Mouse (Mus musculus) MEL (cell line): ENCODE results near the gene Lyrm1. TPM values are rescaled to one million over a fixed set of nuclear protein-coding genes. Genes with fewer than 3 reads are reported as not detected.
A peak's percentile ranks its signal among the peaks of the same experiment; 100 is the strongest.

Source experiments
- DNase-seq: peaks from one replicate; pipeline ENCODE4 v3.0.0; 2011; ENCODE audit warnings: low read depth, low spot score
- H3K27ac ChIP-seq: 2 replicates; pipeline ENCODE4 v1.5.1; 2012; ENCODE audit warnings: low read depth, mild to moderate bottlenecking, control low read depth, low read length, moderate library complexity; ENCODE audit not compliant: control insufficient read depth
- H3K27me3 ChIP-seq, 2 experiments: fragments of 150-350 bp in 1 of 2; sonication (generic) in 1 of 2; 2 replicates each; pipeline ENCODE4 v1.6.1; 2012; ENCODE audit warnings: low read length in 2 of 2, mild to moderate bottlenecking in 2 of 2, improper control_type of control experiment in 1 of 2, moderate library complexity in 1 of 2; ENCODE audit not compliant: insufficient read depth in 2 of 2, control insufficient read depth in 1 of 2
- H3K36me3 ChIP-seq, 2 experiments: 2 replicates each; pipeline ENCODE4 v1.6.1; 2012 to 2014; ENCODE audit warnings: low read length in 2 of 2, improper control_type of control experiment in 1 of 2, inconsistent platforms in 1 of 2, mild to moderate bottlenecking in 1 of 2; ENCODE audit not compliant: insufficient read depth in 2 of 2, control insufficient read depth in 1 of 2
- H3K4me1 ChIP-seq, 2 experiments: fragments of 150-350 bp in 1 of 2; sonication (generic) in 1 of 2; 2 replicates each; pipeline ENCODE4 v1.6.1; 2012; ENCODE audit warnings: low read length in 2 of 2, improper control_type of control experiment in 1 of 2, mild to moderate bottlenecking in 1 of 2; ENCODE audit not compliant: insufficient read depth in 2 of 2, control insufficient read depth in 1 of 2
- H3K4me3 ChIP-seq, 2 experiments: fragments of 150-350 bp in 1 of 2; sonication (generic) in 1 of 2; 2 replicates each; pipeline ENCODE4 v1.5.1; 2012; ENCODE audit warnings: low read depth in 2 of 2, low read length in 2 of 2, mild to moderate bottlenecking in 2 of 2, moderate library complexity in 2 of 2, control low read depth in 1 of 2, improper control_type of control experiment in 1 of 2; ENCODE audit not compliant: control insufficient read depth in 1 of 2, insufficient read depth in 1 of 2
- H3K79me2 ChIP-seq: 2 replicates; pipeline ENCODE4 v1.6.1; 2012; ENCODE audit warnings: mild to moderate bottlenecking, low read length, moderate library complexity; ENCODE audit not compliant: control insufficient read depth, poor library complexity, insufficient read depth
- H3K9ac ChIP-seq: 2 replicates; pipeline ENCODE4 v1.6.1; 2012; ENCODE audit warnings: low read depth, mild to moderate bottlenecking, control low read depth, low read length, moderate library complexity; ENCODE audit not compliant: control insufficient read depth, poor library complexity, severe bottlenecking
- H3K9me3 ChIP-seq: fragments of 150-350 bp; sonication (generic); replicated peaks from 2 replicates; pipeline ENCODE4 v1.6.1; 2012; ENCODE audit warnings: mild to moderate bottlenecking, low read length, improper control_type of control experiment, moderate library complexity; ENCODE audit not compliant: insufficient read depth
- CHD1 ChIP-seq: IDR thresholded peaks from 2 replicates; pipeline ENCODE4 v1.6.1; 2012; ENCODE audit warnings: low read depth, mild to moderate bottlenecking, inconsistent platforms, low read length, improper control_type of control experiment
- CTCF ChIP-seq, 3 experiments: IDR thresholded peaks in 2 of 3; conservative IDR thresholded peaks in 1 of 3; 2 replicates each; pipeline ENCODE4 v1.5.1; 2011 to 2012; ENCODE audit warnings: low read length in 3 of 3, low read depth in 2 of 3, mild to moderate bottlenecking in 2 of 3, improper control_type of control experiment in 1 of 3, inconsistent platforms in 1 of 3, mixed read lengths in 1 of 3, moderate library complexity in 1 of 3; ENCODE audit not compliant: control insufficient read depth in 1 of 3, insufficient read depth in 1 of 3, poor library complexity in 1 of 3, severe bottlenecking in 1 of 3
- GATA1 ChIP-seq: IDR thresholded peaks from 2 replicates; pipeline ENCODE4 v1.6.1; 2011; ENCODE audit warnings: low read depth, low read length, improper control_type of control experiment
- KAT2A ChIP-seq: conservative IDR thresholded peaks from 2 replicates; pipeline ENCODE4 v1.6.1; 2012; ENCODE audit warnings: low read depth, low read length, improper control_type of control experiment, inconsistent platforms
- MAFK ChIP-seq: IDR thresholded peaks from 2 replicates; pipeline ENCODE4 v1.6.1; 2011; ENCODE audit warnings: low read depth, mild to moderate bottlenecking, low read length, improper control_type of control experiment, borderline replicate concordance
- MYB ChIP-seq: IDR thresholded peaks from 2 replicates; pipeline ENCODE4 v1.6.1; 2011; ENCODE audit warnings: mild to moderate bottlenecking, low read depth, low read length, improper control_type of control experiment
- NELFE ChIP-seq: IDR thresholded peaks from 2 replicates; pipeline ENCODE4 v1.6.1; 2011; ENCODE audit warnings: low read depth, low read length, improper control_type of control experiment
- NRF1 ChIP-seq: IDR thresholded peaks from 2 replicates; pipeline ENCODE4 v1.6.1; 2014; ENCODE audit warnings: low read depth, mild to moderate bottlenecking, inconsistent platforms, low read length, improper control_type of control experiment, moderate library complexity; ENCODE audit not compliant: poor library complexity, insufficient read depth, severe bottlenecking
- POLR2A ChIP-seq, 2 experiments: IDR thresholded peaks; 2 replicates each; pipeline ENCODE4 v1.6.1; 2011 to 2012; ENCODE audit warnings: low read length in 2 of 2, mild to moderate bottlenecking in 2 of 2, control low read depth in 1 of 2, improper control_type of control experiment in 1 of 2, low read depth in 1 of 2, moderate library complexity in 1 of 2; ENCODE audit not compliant: control insufficient read depth in 1 of 2, insufficient read depth in 1 of 2, poor library complexity in 1 of 2
- POLR2AphosphoS2 ChIP-seq: IDR thresholded peaks from 2 replicates; pipeline ENCODE4 v1.6.1; 2011; ENCODE audit warnings: low read length, improper control_type of control experiment
- POLR2AphosphoS5 ChIP-seq: IDR thresholded peaks from 2 replicates; pipeline ENCODE4 v1.6.1; 2012; ENCODE audit warnings: low read depth, borderline replicate concordance, mild to moderate bottlenecking, inconsistent platforms, low read length, moderate library complexity, mixed read lengths
- RAD21 ChIP-seq: IDR thresholded peaks from 2 replicates; pipeline ENCODE4 v1.6.1; 2011; ENCODE audit warnings: mild to moderate bottlenecking, low read depth, low read length, improper control_type of control experiment
- RCOR1 ChIP-seq: IDR thresholded peaks from 2 replicates; pipeline ENCODE4 v1.6.1; 2012; ENCODE audit warnings: low read depth, mild to moderate bottlenecking, inconsistent platforms, low read length, improper control_type of control experiment
- TAL1 ChIP-seq: IDR thresholded peaks from 2 replicates; pipeline ENCODE4 v1.6.1; 2012; ENCODE audit warnings: mild to moderate bottlenecking, inconsistent platforms, low read length, moderate library complexity, mixed read lengths
- TBP ChIP-seq: IDR thresholded peaks from 2 replicates; pipeline ENCODE4 v1.8.0; 2011; ENCODE audit warnings: low read depth, low read length, improper control_type of control experiment
- UBTF ChIP-seq: IDR thresholded peaks from 2 replicates; pipeline ENCODE4 v1.6.1; 2012; ENCODE audit warnings: low read depth, mild to moderate bottlenecking, inconsistent platforms, low read length, improper control_type of control experiment, moderate library complexity, borderline replicate concordance; ENCODE audit not compliant: insufficient read depth
- USF1 ChIP-seq: IDR thresholded peaks from 2 replicates; pipeline ENCODE4 v1.6.1; 2014; ENCODE audit warnings: low read depth, mild to moderate bottlenecking, inconsistent platforms, low read length, improper control_type of control experiment, moderate library complexity
- ZMIZ1 ChIP-seq: IDR thresholded peaks from 2 replicates; pipeline ENCODE4 v1.6.1; 2012; ENCODE audit warnings: low read depth, mild to moderate bottlenecking, inconsistent platforms, low read length, improper control_type of control experiment, moderate library complexity
- ZNF384 ChIP-seq: IDR thresholded peaks from 2 replicates; pipeline ENCODE4 v1.6.1; 2012; ENCODE audit warnings: low read depth, mild to moderate bottlenecking, inconsistent platforms, low read length, improper control_type of control experiment
- polyA plus RNA-seq, 2 experiments: library from polyadenylated mRNA; stranded (reverse) in 1 of 2; unstranded in 1 of 2; fragments of >175 nt in 1 of 2; fragments of >200 nt in 1 of 2; gene quantifications; 2 replicates each; pipeline versions ENCODE4 v1.2.1 to v1.2.4; 2012; ENCODE audit warnings: low replicate concordance in 2 of 2, low read depth in 1 of 2; ENCODE audit not compliant: insufficient read length in 2 of 2, insufficient read depth in 1 of 2, missing spikeins in 1 of 2
- total RNA-seq: library from RNA; depleted of rRNA; stranded (reverse); fragments of 300-350 nt; gene quantifications from 2 replicates; pipeline ENCODE4 v1.2.3, GENCODE M21; 2012

Lyrm1 gene
- total and polyA plus RNA-seq, 3 experiments: 4.0 to 4.4 TPM; not detected in 1

- peaks cover 2% of the 10 kb centered on the region for H3K79me2 ChIP-seq
- H3K27me3 ChIP-seq: no peaks in the 10 kb centered on the region
- TF ChIP-seq ZMIZ1 (no peak), MYB (no peak), KAT2A (no peak), POLR2AphosphoS2 (no peak), POLR2A (IDR thresholded peaks at IDR 0.05; ENCODE audit: control insufficient read depth in 1 of 2, insufficient read depth in 1 of 2, low read depth in 1 of 2, low read length in 2 of 2, poor library complexity in 1 of 2) (no peak), UBTF (no peak), TAL1 (no peak), RAD21 (no peak), POLR2AphosphoS5 (no peak), CTCF (IDR thresholded peaks at IDR 0.05 in 2 of 3, conservative IDR thresholded peaks at IDR 0.05 in 1 of 3; ENCODE audit: control insufficient read depth in 1 of 3, insufficient read depth in 1 of 3, low read depth in 2 of 3, low read length in 3 of 3, poor library complexity in 1 of 3, severe bottlenecking in 1 of 3) (no peak), RCOR1 (no peak), CHD1 (no peak), MAFK (no peak)
- H3K27ac ChIP-seq: no peak overlapping the region
- no peak overlapping the region for H3K9ac ChIP-seq
- peaks cover 0 to 21% of the 10 kb centered on the region in 2 experiments; a peak in 2 of 4 replicates for H3K36me3 ChIP-seq
- no peak for DNase-seq
- H3K4me3 ChIP-seq: no peak overlapping the region
- H3K9me3 ChIP-seq: no peaks in the 10 kb centered on the region
- H3K4me1 ChIP-seq: peaks cover 8 to 17% of the 10 kb centered on the region in 2 experiments
These were observed 2.9 kb upstream of the Lyrm1 start for GRCm38 (mm10) chr7:119892742-119893141.

DNA sequence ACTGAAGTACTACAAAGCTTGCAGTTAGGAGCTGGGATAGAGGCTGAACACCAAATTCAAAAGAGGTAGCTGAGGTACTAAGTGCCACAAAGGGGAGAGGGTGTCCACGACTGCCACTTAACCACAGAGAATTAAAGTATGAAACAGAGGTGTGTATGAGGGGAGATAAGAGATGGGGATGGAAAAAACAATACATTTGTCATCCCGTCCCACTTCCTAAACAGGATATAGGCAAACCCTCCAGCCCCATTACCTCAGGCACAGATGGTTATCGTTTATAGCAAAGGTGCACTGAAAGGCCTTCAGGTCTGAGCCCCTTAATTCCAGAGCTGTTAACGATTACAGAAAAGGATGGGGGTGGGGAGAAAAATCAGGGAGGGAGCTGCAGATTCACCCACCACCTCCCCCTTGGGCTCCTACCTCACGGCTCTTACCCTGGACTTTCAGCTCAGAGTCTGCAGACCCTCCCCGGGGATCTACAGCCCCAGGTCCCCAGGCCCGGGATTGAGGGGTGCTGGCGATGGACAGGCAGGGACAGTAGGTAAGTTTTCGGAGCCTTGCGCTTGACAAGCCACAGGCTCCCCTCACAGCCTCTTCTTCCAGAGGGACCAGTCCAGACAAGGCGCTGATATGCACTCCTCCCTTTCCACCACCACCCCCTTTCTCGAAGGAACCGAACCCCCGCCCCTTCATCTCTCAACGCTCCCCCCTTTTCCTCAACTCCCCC lies 680 bp upstream of the Lyrm1 start:
- peaks cover 0 to 32% of the 10 kb centered on the region in 2 experiments; a peak in 2 of 4 replicates for H3K36me3 ChIP-seq
- TF ChIP-seq GATA1 (peak; percentile 53), TBP (no peak), NELFE (no peak), NRF1 (no peak), USF1 (no peak), RCOR1 (no peak), TAL1 (peak; percentile 48), ZNF384 (no peak)
- TF ChIP-seq, all 39 proteins: peak for 2
- Histone ChIP-seq H3K4me1 (peaks cover 10 to 17% of the 10 kb centered on the region in 2 experiments), H3K9me3 (no peaks in the 10 kb centered on the region), H3K27ac (peak overlapping the region; percentile 31; the same call in 1 of the 2 replicates), H3K27me3 (no peaks in the 10 kb centered on the region), H3K9ac (peak overlapping the region; percentile 69), H3K4me3 (peak overlapping the region; percentile 84 to 88), H3K79me2 (peaks cover 2% of the 10 kb centered on the region; the same call in 1 of the 2 replicates)
- DNase-seq: peak; percentile 54
